Mouse (Mus musculus): ENCODE measurements at regions not wholly inside any gene's neighbourhood (a gene's known extent, or its start where the extent isn't known, plus 50 kb on each side); places are given as distances from the start of the nearest gene placed in this dataset.

DNA sequence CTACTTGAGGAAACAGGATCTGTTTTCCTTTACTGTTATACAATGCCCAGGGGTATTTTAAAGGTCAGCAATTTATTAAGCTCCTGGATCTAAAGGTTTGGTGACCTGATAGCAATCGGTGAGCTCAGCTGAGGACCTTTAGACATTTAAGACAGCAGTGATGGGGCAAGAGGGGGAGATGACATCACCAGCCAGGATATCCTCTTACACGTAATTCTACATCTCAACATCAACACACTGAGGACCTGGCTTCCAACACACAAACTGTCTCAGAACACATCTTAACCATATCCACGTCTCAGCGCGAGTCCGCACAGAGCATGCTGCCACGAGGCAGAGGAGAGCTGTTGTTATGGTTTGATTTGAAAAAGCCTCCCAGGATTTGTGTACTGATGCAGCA is 69.2 kb downstream of the Nhlrc3 start:
- no peak for DNase-seq

DNA sequence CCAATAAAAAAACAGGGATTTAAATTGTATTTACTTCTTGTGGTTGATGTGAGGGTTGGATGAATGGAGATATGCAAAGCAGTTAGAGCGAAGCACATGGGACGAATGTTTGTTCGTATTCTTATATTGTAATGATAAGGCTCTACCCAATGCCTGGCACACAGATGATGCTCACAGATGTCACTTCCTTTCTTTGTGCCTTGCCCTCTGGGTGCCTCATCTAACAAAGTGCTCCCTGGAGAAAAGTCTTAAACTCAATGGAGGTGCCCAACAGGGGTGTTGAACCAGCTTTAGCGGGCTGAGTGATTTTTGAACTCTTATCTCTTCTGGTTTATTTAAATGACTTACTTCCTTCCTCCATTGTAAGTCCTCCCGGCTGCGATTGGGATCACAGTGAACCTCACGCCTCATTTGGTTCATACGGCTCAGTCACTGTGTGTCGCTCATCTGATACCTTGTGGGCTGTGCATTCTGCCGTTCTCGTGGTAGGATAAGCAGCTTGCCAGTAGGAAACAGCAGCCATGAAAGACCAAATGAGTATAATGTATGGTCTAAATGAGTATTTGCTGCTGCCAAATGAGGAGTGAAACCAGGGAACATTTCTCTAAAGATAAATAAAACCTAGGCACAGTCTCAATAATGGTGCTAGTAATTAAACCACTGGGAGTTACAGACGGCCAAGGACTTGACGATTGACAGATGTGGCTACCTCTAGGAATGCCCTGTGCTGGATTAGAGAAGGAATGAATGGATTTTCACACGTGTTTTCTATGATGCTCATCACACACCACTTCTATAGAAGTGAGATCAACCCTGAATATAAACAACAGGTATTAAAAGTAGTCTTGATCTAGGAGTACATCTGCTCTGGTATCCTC is 81.2 kb downstream of the Nhlrc3 start:
- DNase-seq: no peak

DNA sequence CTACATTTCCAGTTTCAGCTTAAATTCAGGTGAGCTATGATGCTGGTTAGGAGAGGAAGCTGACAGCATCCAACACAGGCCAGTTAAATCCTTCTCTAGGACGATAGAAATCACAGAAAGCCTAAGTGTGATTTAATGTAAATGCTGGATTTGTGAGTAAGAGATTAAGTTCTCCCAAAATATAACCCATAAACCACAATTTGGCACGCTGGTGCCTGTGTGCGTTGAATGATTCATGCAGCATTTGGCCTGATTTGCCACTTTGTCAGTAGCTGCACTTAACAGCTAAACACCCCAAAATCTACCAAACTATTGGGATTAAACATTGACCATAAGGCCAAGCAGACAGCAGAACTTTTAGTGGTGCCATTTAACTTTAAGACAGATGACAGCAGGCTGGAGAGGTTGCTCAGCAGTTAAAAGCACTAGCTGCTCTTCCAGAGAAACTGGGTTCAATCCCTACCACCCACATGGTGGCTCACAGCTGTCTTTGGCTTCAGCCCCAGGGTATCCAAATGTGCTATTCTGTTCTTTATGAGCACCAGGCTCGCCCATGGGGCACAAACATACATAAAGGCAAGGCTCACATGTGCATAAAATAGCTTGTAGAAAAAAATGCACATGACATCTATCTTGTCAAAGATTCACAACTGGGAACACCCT is 83.5 kb downstream of the Nhlrc3 start:
- no peak for DNase-seq

DNA sequence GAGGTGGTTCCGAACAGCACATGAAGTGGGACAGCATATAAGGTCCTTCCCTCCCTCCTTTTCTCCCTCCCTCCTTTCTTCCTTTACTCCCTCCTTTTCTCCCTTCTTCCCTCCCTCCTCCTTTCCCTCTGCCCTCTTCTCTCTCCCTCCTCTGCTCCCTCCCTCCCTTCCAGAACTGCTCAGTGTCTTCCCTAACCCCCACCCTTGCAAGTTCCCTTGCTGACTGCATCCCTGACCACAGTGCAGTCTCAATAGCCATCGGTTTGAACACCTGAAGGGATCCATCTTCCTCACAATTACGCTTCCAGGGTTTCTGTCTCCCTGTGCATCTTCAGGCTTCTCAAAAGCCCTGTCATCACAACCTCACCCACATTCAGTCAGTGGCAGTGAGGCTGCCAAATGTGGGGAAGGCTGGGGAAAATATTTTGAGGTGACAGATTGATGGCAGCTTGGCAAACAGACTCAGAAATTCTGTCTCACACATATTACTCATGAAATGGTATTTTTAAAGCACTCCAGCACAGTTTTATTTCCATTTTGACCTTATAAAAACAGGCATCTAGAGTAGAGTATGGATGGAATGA is 86.2 kb downstream of the Nhlrc3 start:
- DNase-seq: no peak

DNA sequence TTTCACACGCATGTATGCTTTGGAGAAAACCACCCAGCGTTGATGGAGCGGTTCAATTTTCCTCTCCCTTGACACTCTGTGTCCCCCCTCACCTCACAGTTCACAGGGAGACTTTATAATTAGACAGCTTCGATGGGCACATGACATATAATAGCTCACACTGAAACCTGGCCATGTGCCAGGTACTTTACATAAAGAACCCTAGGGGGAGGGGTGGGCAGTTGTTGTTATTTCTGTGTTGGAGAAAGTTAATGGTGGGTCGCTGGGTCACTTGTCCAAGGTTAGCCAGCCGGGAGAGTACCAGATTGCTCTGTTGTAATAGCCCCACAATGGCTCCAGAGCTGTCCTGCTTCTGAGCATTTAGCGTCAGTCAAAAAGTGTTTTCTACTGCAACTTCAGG is 90.2 kb downstream of the Nhlrc3 start:
- DNase-seq: no peak

DNA sequence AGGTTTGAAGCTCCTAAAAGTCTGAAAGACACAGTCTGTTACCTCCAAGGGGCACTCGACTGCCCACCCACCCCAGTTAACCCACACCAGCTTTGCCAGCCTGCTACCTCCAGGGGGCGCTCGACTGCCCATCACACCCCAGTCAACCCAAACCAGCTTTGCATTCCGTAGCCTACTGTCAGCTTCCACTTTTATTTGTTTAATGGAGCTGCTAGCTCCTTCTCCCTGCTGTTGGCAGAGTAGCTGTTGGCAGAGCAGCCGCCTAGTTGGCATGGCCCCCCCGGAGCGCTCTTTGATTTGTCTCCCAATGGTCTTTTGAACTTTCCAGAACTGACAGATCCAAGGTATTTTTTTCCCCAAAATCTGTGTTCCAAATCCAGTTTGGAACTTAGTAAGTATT is 91.2 kb downstream of the Nhlrc3 start:
- DNase-seq: peak; percentile 11

DNA sequence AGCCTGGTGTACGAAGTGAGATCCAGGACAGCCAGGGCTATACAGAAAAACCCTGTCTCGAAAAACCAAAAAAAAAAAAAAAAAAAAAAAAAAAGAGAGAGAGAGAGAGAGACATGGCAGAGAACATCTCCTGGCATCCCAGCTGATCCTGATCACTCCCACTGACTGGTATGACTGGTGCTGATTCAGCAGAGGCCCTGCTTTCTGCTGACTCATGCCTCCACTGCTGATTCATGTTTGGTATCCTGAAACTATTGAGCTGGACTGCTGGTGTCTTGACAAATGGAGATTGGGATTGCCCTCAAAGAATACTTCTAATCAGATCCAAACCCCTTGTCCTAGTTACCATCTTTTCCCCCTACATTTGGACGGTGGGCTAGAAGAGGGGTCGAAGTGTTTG is 101.9 kb downstream of the Nhlrc3 start:
- DNase-seq: no peak

DNA sequence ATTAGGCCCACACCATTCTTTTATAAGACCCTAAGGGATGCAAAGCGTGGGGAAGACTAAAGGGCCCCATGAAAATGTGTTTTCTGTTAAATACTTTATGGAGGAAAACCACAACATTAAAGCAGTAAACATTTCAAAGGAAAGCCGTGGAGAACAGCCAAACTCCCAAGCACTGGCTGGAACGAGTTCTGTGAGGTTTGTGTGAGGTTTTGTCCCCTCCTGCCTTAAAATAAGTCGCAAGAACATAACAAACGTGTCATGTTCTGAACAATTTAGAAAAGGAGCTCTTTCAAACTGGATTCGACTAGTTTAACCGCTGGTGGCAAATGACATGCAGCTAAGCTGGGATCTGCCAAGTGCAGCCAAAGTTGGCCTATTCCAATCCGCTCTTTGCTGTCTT is 109.4 kb downstream of the Nhlrc3 start:
- DNase-seq: no peak

DNA sequence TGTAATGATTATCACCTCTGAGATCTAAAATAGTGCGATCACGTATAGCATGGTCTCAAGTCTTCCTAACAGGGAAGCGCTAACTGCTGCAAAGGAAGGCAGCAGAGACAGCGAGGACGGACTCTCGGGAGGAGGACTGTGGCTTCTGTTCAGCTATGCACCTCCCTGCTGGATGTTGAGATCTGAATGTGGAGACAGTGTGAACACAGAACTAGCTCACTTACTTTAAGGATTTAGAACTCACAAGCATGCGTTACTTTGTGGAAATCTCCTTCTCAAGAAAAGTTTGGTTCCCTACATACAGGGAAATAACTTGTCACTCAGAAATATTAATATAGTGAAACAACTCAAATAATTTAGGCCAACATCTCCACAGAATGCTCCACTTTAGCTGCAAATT is 109.8 kb downstream of the Nhlrc3 start:
- DNase-seq: no peak

DNA sequence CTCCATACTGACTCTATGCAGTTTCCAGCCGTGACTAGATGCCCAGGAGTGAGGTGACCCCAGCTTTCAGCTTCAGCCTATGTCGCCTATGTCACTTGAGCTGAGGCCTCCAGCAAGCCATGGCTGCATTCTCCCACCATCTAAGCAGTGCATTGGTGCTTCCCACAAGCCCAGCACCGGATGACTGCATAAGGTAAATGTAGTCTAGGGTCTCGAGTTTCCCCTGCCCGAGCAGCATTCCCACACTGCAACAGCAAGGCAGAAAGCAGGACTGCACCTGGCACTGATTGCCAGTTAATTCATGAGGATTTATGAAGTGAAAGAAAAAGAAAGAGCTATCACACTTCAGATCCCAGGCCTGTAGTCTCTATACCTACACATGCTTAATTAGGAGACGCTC is 119.5 kb downstream of the Nhlrc3 start:
- no peak for DNase-seq

DNA sequence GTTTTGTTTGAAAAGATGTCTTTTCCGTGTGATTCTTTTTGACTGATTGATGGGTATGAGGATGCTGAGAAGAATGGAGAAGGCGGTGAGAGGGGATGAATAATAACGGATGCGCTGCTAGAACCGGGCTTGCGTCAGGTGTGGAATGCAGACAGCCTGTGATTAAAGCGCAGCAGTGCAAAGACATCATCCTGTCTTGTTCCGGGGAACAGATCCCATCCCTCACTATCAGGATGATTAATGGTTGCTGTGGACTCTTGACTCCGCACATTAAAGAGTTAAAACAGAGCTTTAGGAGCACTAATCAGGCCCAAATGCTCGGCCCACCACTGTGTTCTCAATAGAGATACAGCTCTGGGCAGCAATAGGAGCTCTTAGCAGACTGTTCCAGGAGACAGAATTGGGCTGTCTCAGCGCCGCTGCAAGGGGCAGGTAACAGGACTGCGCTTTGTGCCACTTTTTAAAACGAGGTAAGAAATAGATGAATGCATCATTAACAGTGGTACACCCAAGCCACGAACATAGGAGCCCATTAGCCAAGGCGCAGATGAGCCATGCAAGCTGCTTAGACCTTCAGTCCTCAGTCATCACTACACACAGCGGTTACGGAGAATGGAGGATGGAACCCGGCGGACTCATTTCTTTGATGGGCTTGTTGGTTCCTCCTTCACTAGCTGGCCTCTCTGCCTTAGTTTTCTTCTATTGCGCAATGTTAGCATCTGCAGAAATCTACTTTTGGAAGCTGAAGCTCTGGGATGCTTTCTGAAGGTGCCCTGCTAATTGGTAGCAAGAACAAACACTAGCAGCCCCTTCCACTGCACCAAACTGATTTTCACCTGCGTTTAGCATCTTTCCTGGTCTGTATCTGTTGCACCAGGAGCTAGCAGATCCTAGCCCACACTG is 121.6 kb downstream of the Nhlrc3 start:
- DNase-seq: no peak

DNA sequence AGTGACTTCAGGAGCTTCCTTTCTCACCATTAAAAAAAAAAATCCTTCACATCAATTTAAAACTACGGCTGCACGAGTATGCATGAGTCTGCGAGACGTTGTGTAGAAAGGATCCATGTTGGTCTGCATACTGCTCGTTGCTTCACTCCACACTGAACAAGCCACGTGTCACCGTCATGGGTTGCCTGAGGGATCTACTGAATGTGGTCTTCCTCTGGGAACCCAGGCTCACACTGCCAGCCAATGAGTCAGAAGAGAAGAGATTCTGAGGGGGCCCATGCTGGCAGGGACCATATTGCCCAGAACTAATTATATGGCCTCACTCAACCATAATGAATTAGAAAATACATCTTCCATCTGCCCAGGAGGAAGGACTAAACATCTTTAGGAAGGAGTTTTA is 124.6 kb downstream of the Nhlrc3 start:
- no peak for DNase-seq

DNA sequence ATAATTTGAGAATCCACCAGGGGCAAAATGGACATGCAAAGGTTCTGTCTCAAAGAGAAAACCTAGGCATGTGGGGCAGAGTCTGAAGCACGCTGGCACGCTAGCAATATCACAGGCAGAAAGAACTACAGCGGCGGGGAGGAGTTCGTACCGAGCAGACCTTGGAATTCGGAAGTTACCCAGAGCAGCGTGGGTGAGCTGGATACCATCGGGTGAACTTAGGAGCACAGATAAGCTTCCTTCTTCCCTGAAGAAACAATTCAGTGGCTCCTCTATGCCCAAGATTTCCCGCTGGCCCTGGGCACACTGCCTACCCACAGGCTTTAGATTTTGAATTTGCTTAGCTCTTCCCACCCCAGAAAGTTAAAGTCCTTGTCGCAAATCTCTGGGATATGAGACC is 129.1 kb downstream of the Nhlrc3 start:
- no peak for DNase-seq

DNA sequence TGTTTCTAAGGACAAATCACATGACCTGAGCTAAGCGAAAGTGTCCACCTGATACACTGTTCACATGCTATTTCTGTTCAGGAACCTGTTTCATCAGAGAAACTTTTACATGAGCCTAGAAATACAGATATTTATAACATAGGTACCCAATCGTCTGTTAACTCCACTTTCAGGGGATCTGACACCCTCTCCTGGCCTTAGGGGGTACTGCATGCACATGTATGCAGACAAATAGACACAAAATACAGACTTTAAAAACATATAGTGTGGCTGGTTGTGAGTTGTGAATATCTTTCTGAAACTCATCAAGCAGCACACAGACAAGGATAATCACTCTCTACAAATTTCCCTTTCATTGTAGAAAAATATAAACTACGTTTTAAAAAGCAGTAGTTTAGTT is 133.6 kb downstream of the Nhlrc3 start:
- peak; percentile 33 for DNase-seq

DNA sequence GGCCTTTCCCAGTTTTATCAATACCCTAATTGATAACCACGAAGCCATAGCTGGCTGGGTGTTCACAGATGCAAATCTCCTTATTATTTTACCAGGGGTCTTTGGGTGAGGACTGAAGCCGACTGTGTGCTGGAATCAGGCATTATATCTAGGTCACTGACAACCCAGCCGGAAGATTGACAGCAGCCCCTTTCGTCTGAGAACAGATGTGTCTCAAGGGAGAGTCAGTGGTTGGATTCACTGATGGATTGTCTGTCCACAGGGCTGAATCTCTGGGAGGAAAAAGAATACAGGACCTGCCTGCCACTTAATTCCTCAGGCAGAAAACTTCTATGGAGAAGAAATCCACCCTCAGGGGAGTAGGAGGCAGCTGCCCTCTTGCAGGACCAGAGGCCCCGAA is 135.7 kb downstream of the Nhlrc3 start:
- DNase-seq: no peak

DNA sequence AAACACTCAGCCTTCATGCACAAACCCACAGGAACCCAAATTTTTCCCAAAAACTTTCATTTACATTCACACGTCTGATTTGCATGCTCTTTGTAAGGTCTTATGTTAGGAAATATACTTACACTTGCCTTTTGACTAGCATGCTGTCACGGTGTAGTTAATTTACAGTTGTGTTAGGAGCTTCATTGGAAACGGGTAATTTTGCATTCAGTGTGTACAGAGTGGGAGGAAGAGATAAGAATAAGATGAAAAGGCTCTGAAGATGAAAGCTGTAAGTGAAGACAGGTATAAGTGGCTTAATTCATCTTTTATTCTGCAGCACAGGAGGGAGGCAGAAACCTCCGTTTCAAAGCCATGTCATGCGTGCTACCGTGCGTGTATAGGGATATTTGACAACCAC is 136.2 kb downstream of the Nhlrc3 start:
- no peak for DNase-seq

DNA sequence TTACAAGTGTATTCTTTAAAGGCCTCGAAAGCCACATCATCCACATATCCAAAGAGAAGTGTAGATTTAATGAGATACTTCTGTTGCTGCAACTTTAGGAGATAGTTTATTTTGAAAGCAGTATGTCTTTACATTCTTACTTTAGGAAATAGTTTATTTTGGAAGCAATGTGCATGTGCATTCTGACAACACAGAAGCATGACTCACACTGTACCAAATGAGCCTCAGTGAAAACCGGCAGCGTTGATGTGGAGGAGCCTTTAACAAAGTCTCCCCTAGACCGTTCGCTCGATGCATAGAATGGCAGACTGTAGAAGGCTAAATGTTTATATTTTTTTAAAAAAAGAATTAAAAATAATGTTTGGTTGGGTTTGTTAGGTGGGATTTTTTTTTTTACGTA is 138.1 kb downstream of the Nhlrc3 start:
- DNase-seq: no peak

DNA sequence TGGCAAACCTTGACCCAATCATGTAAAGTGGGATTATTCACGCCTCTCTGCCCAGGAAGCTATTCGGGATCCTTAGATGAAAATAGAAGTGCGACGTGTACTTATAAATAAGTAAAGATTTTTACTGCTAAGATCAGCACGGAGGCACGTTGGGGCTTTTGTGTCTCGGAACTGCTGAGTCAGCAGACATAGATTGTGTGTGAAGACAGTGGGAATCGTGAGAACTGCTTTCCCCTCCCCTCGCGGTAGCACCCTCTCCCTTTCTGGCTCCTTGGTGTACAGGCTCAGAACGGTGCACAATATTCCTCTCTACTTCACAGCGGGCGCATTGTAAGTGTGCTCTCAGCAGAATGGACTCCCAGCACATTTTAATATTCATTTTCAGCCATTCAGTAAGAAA is 138.7 kb downstream of the Nhlrc3 start:
- no peak for DNase-seq

DNA sequence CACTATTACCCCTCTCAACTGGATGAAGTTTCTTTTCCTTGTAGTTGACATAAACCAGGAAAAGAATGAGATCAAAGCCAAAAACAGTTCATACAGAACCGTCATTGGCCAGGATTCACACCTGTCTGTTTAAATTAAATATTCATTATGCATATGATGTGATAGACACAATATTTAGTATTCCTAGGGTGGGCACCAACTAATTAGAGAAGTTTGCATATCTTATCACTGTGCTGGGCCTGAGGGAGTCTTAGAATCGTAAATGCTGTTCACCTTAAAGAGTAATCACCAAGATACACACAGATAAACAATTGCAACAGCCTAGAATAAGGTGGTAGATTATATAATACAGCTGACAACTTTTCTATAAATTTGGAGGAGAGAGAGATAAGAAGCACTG is 147.7 kb downstream of the Nhlrc3 start:
- no peak for DNase-seq
